Mouse (Mus musculus) hematopoietic stem cell, adult 5-6 weeks (primary cell): Measurements from ENCODE around the gene St3gal4. TPM values are rescaled to one million over a fixed set of nuclear protein-coding genes. Genes with fewer than 3 reads are reported as not detected.

Experiments
- ATAC-seq, 2 experiments: fragments of 125-278 bp in 1 of 2; replicated peaks in 1 of 2; 2 replicates each; pipeline ENCODE4 v1.8.0; 2016 to 2017; ENCODE audit warnings: inconsistent platforms in 2 of 2, mild to moderate bottlenecking in 2 of 2, moderate number of reproducible peaks in 2 of 2, low read depth in 1 of 2, moderate TSS enrichment in 1 of 2; ENCODE audit not compliant: low FRiP score in 2 of 2, poor library complexity in 2 of 2, severe bottlenecking in 2 of 2, insufficient read depth in 1 of 2, low TSS enrichment in 1 of 2
- total RNA-seq: library from RNA; stranded (forward); fragments of 172-1452, 232-1000 nt; gene quantifications from 2 replicates; pipeline ENCODE4 v1.2.3, GENCODE M21; 2017

Gene St3gal4
- total RNA-seq, 1 experiment from 2014 or later, result 36.1 TPM

DNA sequence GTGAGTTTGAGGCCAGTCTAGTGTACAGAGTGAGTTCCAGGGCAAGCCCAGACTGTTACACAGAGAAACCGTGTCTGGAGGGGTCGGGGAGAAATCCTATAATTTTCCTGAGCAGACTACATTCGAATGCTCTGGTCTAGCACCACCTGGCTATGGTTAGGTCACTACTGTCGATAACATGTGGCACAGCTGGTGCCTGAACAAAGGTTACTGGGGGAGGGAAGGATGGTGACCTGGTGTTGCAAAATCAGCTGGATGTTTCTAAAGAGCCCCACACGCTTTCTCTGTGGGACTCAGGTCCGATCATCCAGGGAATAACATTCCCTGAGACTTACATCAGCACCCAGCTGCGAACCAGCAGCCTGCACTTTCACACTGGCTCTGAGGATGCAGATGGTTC is 19.0 kb upstream of the St3gal4 start:
- no peak for ATAC-seq

- peak in 1 of 2 experiments; percentile 34; a peak in 2 of 4 replicates for ATAC-seq
Observed at GRCm38 (mm10) chr9:35135575-35135974, 16.5 kb upstream of the St3gal4 start.

GRCm38 (mm10) chr9:35131637-35132397 is 12.7 kb upstream of the St3gal4 start:
- ATAC-seq, result 0 out of 4 replicates have a peak, but pooled peaks of 1 of the 2 experiments have one; percentile 7

DNA sequence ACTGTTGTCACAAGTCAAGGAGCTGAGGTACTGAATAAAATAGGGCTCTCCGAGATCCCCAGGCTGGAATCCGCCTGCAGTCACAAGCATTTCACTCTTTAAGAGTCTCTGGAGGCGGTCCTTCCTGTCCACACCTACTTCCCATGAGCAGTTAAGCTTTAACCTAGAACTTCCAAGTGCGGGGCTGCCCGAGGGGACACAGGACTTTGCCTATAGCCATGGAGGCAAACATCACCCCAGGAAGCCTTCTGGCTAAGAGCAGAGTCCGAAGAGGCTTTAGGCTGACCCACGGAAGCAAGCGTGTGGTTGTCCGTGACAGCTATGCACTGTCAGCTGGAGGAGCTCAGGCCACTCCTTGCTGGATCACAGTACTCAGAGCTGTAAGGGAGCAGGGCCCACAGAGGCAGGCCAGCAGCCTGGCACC is 9.9 kb upstream of the St3gal4 start:
- ATAC-seq, result no peak

- no peak for ATAC-seq
Observed at GRCm38 (mm10) chr9:35128564-35128963, 9.5 kb upstream of the St3gal4 start.

DNA sequence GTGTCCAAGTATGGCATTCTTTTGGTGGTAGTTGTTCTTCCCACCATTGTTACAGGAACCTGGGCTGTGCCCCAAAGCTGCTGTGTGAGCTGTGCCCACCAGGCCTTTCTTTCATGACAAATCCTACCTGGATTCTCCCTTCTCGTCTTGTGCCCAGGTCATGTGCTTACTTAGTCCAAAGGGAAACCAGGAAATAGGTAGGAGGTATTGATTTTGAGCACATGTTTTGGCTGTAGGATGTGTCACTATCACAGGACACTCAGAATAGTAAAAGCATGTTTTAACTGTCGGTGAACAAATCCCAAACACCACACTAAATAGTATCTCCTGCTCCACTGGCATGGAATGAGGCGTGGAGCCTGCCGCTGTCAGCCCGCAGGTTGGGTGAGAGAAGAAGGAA is 8.5 kb upstream of the St3gal4 start:
- no peak for ATAC-seq

GRCm38 (mm10) chr9:35127147-35127546 is 8.1 kb upstream of the St3gal4 start:
- no peak for ATAC-seq

- ATAC-seq, result no peak
Observed at GRCm38 (mm10) chr9:35124678-35124955, 5.5 kb upstream of the St3gal4 start.

- ATAC-seq, result peak; percentile 43 to 50
Observed at GRCm38 (mm10) chr9:35123804-35124677, 5.0 kb upstream of the St3gal4 start.

- ATAC-seq, result no peak
Observed at GRCm38 (mm10) chr9:35123456-35123803, 4.4 kb upstream of the St3gal4 start.

DNA sequence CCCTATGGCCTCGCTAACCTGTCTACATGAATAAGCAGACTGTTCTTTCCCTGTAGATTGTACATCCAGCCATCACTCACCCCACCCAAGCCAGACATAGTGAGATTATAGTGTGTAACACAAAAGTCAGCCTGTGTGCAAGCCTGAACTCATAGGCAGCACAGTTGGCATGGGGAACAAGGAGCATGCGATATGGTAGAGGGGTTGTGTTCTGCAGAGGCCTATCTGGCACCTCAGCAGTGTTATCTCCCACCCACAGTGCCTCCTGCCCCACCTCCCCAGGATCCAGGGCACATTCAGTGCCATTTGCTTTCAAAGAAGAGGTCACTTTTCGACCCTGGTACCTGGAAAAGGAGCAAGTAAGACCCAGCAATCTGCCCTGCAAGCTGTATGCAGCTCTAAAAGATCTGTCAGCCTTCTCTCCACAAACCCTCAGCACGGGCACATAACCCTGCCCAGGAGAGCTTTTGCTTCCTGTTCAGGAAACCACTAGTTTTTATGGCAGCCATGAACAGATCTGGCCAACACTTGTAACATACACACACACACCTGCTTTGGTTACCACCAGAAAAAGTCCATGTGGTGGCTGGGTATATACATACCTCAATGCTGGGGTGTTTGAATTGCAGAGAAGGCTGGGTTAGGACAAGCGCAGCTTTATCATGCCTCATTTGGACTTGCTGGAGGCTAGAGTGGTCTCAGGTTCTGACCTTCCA is 3.6 kb upstream of the St3gal4 start:
- peak; percentile 65 to 67 for ATAC-seq

- ATAC-seq, result no peak
Observed at GRCm38 (mm10) chr9:35118563-35118962, 505 bp downstream of the St3gal4 start.

DNA sequence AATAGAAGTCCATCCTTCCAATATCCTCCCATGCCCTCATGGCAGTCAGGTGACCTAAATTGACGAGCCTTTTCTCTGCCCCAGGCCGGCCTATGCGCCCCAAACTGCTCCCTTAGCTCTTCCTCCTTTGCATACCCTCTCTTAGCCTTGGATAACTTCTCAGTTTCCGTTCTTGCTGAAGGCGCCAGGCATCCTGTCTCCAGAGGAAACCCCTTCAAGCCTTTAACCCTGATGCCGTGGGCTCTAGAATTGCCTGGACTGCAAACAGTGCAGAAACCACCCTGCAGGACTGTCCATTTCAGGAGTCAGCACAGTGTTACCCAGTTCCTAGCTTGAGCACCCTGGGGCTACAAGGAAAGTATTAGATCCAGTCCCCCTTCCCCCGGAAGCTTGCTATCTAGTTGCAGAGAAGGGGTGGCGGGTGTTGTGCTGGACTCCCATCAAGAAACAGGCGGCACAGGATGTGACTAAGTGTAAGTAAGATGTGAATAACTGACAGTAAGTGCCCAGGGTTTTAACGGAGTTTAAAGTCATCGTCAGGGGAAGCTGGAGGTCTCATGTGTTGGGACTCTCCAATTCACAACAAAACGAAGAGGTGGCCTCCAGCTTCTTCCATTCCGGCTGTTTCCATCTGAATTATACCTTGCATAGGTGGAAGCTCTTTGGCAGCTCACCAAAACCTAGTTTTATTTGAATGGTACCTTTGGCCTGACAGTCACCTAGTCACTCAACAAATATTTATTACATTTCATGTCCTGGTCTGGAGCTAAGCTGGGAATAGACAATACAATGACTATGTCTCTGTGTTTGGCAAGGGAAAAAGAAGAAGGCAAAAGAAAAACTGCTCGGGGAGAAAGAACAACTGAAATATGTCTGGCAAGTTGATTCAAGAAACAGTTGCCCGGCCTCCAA is 1.4 kb downstream of the St3gal4 start:
- ATAC-seq, result peak; percentile 39 to 49

- peak; percentile 62 to 74 for ATAC-seq
Observed at GRCm38 (mm10) chr9:35116391-35117381, 2.4 kb downstream of the St3gal4 start.

DNA sequence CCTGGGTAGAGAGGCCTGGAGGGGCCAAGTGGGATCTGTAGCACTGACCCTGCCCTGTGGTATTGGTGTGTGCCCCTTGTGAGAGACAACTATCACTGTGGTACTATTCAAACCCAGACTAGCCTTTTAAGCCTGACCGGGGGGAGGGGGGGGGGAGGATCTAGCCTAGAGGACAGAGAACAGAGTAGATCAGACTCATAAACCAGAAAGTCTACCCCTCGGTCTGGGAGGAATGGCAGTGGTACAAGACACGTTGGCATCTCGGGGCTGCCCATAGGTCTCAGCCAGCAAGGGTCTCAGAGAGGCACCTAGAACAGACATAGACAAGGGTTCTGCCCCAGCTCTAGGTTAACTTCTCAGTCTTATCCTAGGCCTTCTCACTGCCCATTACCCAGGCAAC is 3.3 kb downstream of the St3gal4 start:
- ATAC-seq, result no peak

DNA sequence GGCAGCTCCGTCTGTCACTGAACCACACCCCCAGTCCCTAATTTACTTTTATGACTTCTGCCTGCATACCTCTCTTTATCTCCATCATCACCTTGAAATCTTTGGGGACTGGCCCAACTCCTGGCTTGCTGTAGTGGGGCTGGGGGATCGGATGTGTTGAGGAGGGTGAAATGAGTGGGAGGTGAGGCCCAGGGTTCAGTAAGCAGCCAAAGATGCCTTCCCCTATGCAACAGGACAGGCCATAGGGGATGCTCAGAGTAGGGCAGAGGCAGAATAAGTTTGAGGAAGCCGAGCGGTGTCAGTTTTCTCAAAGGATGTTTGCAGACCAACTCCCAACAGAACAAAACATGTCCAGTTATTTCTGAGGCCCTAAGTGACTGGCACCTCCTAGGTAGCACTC is 3.8 kb downstream of the St3gal4 start:
- no peak for ATAC-seq
